Mouse (Mus musculus) cerebellum, postnatal 14 days (tissue): ENCODE results near the gene Pex7.
A peak's percentile ranks its signal among the peaks of the same experiment; 100 is the strongest.
"Not testable (repeated sequence)": the region's sequence is repeated elsewhere in the genome, so short reads cannot be mapped to it uniquely, and the experiment has no call there.

ENCODE experiments used
- DNase-seq, 2 experiments: peaks; one replicate each; pipeline ENCODE4 v3.0.0; 2021; ENCODE audit warnings: mixed read lengths in 2 of 2

Pex7 gene

DNA sequence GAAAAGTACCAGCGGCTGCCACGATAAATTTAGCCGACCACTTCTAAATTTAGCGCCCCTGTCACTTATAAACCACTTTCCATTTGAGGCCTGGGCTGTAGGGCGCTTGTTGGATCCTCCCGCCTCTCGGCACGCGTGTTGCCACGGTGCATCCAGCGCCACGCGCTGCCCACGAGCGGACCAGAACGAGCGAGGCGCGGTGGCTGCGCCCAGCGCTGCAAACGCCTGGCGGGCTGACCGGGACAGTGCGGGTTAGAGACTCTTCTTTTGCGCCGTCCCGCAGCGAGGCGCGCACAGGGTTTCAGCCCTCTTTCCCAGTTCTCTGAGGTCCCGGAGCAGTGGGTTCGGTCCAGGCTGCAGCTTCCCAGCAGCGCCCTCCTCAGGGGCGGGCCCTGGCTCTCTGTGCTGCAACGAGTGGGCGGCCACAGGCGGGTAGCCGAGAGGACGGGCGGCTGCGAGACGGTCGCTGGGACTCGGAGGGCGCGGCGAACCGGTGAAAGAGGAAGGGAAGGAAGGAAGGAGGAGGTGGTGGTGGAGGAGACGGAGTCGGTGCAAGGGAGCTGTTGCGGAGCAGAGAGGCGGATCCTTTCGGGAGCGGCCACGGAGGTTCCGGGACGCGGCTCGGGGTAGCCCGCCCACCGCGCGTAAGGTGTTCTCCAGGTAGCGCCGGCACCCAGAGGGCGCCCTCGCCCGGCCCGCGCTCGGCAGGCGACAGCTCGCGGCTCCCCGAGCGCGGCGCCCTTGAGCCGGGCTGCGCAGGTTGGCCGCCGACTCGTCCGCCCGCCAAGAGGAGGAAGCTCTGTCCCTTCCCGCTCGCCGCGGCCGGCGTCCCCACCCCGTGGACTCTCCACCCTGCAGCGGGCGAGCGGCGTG, 26.3 kb upstream of the Pex7 start:
- DNase-seq: peak; percentile 77 to 89

DNA sequence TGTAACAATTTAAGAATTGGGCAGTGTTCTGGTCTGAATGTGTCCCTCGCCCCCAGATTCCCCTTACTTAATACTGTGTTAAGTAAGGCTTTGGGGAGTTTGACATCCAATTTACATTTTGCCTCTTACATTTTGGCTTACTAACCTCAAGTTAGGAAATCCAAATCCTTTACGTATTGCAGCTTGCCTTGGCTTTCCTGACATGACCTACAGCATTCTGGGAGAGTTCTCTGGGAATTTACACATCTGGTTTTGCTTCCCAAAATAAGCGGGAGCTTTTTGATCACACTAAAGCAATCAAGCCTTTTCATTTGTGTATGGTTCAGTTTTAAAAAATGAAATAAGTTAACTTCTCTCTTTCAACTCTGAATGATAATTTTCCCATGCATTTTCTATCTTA, 25.5 kb upstream of the Pex7 start:
- no peak for DNase-seq

DNA sequence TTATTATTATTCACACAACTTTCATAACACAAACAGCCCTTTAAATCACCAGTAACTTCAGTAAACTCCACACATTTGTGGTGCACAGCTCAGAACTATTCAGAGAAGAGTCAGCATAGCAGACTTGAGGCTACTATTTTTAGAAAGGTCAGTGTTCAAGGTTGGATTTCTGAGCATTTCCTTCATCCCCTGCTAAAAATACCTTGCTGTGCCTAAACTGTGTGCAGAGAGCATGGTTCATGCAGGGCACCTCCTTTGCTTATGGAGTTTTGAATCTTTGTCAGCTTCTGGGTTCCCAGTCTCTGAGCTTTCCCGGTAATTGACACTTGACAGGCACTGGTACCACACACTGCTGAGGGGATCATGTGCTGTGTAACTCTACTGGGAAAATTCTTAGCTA, 20.7 kb upstream of the Pex7 start:
- DNase-seq: no peak

DNA sequence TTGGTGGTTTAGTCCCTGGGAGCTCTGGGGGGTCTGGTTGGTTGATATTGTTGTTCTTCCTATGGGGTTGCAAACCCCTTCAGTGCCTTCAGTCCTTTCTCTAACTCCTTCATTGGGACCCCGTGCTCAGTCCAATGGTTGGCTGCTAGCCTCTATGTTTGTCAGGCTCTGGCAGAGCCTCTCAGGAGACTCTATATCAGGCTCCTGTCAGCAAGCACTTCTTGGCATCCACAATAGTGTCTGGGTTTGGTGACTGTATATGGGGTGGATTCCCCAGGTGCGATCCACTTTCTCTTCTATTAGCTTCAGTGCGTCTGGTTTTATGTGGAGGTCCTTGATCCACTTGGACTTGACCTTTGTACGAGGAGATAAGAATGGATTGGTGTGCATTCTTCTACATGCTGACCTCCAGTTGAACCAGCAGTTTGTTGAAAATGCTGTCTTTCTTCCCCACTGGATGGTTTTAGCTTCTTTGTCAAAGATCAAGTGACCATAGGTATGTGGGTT, 19.0 kb upstream of the Pex7 start:
- not testable (repeated sequence) for DNase-seq

DNA sequence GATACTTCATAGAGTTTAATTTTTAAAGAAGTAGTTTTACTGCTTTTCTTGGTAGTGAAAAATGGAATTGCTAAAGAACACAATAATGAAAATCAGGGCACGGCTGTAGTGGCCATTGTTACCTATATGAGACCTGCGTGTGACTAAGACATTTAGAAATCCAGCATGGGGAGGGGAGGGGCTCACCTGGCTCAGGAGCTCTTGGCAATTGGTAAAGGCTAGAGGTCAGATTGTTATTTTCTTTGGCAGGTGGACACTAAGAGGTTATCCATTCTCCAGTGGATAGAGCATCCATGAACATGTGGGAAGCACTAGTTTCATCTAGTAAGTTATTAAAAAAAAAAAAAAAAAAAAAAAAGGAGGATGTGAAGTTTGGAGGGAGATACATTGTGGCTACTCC, 16.8 kb upstream of the Pex7 start:
- no peak for DNase-seq

DNA sequence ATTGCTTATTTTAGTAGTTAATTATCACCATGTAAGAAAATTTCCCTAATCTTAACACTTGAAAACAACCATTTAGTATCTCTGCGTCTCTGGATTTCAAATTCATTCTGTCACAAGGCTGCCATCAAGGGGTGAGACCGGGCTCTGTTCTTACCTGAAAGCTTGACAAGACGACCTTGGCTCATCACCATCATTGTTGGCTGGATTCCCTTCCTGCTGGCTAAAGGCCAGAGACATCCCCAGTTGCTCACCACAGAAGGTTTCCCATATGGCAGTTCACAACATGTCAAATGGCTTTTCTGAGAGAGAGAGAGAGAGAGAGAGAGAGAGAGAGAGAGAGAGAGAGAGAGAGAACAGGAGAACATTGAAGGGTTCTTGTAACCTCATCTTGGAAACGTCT, 14.9 kb upstream of the Pex7 start:
- peak; percentile 100 for DNase-seq

DNA sequence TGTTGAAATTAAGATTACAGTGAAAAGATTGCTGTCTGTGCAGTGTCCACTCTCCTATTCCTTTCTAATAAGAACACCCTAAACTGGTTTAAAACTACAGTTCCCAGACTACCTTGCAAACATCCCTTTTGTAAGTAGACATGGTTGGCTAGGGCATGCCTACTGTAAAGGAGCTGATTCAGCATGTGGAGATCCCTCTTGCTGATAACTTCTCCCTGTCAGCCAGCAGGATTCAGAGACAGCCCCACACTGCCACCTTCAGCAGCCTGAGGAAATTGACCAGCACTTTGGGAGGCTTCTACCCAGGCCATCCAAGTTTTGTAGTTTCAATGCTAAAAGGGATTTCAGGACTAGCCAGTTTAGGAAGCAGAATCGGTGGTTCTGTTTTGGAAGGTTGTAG, 7.8 kb upstream of the Pex7 start:
- peak; percentile 77 to 79 for DNase-seq

DNA sequence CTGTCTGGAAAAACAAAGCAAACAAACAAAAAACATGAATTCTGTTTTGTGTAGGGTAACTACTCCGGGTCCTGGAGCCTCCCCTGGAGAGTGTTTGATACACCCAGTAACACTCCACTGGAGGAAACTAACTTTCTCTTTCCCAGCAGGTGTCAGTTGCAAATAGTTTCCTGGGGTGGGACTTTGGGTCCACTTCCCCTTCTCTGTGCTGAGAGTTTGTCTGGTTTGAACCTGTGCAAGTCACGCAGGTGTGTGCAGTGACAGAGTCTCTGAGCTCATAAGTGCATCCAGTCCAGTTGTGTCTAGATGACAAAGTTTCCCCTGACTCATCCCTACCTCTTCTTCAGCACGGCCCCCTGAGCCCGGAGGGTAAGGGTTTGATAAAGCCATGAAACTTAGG, 6.3 kb upstream of the Pex7 start:
- DNase-seq: no peak

DNA sequence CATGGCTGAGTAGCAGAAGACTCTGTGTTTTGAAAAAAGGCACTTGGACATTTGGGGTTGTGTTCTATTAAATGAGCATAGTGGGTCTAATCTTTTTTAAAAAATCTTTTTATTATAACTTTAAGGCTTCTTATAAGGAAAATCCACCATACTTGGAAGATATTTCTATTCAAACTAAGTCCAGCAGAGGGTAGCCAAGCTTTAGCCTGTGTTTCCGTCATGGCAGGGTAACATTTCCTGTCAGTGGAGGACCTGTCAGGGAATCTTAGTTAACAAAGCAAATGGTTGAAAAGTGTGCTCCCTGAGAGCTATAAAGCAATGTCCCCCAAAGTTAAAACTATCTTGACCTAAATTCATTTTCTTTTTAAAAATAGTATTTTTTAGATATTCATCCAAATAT, 4.1 kb upstream of the Pex7 start:
- no peak for DNase-seq

DNA sequence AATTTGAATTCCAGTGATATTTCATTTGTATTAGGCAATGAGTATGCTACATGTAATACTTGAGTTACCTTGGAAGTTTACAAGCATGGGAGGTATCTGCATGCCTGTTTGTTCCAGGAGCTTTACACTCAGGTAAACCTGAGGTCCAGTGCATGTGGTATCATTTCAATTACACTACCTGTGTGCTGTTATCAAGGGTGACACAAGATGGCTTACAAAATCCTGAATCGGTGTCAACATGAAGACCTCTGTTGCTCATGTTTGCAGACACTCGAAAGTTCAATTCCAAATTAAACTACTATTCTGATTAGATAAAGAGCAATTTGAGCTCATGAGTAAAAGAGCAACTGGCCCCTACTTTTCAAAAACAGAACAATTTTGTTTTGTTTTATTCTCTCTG, 3.0 kb upstream of the Pex7 start:
- no peak for DNase-seq

DNA sequence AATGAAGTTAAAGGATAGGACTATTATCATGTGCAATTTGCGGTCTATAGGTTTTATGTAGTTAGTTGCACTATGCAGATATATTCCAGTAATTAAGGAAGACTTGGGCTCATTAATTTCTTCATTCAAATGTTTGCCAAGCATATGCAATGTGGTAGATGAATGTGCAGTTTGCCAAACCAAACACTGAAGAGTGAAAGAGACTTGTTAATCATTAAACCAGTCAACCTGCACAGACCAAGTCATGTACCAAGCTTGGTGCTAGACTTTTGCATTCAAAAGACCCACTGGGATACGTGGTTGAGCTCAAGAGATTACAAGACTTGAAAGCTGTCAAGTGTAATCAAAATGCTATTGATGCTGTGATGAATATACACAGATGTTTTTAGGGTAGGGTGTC, 587 bp upstream of the Pex7 start:
- DNase-seq: no peak

DNA sequence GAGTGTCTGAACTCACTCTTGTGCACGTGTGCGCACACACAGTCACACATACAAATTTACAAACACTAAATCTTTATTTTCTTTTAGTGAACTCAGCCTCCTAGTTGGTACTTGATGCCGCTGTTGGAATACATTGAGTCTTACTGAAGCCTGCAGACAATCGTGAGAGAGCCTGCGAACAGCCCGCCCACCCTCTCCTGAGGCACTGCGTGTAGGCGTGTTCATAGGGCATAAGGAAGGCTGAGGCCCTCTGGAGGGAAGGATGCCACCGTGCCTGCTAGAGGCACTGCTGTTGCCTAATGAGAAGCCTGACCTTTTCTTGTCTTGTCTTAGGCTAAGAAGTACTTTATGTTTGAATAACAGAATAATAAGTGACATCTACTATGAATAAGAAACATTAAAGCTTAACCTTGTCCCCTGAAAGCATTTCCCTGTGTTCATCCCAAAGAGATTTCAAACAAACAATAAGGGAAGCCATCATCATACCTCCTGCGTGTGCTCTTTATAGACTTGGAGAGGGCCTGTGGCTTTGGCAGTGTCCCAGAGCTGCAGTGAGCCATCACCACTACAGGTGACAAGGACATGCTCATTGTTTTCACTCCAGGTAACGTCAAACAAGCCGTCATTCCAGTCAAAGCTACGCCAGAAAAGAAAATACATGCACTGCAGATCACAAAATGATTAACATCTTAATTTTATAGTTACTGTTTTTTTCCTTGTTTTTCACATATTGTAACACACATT, 3.2 kb downstream of the Pex7 start:
- DNase-seq: peak; percentile 52 to 59

DNA sequence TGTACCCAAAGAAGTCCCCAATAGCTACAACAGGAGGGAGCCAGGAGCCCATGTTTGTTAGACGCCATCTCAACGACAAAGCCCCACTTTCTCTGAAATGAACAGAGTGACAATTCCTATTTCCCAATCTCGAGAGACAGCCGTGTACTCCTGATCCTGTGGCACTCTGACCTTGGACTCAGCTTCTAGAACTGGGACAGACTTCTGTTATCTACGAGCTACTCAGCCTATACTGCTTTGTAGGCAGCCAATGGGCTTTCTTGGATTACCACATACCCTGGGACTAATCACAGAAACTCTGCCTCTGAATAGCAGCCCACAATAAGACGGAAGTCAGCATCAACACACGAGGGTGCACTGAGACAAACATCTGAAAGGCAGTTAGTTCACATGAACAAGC, 5.5 kb downstream of the Pex7 start:
- no peak for DNase-seq

DNA sequence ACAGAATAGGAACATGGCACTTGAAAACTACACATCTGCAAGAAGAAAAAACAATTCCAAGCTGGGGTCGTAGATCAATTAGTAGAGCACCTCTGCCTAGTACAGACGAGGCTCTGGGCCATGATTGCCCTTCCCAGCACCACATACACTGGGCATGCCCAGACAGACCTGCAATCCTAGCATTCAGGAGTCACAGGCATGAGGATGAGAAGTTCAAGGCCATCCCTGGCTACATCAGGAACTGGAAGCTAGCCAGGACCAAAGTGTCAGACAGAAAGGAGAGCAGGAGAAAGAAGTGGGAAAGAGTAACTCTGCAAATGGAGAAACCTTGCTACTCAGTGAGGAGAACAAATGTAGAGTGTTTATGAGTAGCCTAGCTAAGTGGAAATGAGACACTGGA, 7.3 kb downstream of the Pex7 start:
- no peak for DNase-seq

DNA sequence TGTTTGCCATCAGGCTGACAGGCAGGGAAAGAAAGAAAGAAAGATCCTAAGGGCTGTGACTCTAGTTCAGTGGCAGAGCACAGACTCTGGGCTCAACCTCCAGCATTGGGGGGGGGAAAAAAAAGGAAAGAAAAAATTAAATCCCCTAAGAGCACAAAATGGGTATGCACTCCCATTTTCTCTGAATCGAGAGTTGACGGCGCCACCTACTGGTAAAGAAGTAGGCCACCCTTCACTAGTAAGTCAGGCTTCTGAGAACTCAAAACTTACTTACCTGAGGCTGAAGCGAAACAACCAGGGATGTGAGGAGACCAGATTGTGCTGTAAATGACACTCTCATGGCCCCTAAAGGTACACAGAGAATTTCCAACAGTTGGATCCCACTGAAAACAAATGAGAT, 13.5 kb downstream of the Pex7 start:
- peak; percentile 64 to 74 for DNase-seq

DNA sequence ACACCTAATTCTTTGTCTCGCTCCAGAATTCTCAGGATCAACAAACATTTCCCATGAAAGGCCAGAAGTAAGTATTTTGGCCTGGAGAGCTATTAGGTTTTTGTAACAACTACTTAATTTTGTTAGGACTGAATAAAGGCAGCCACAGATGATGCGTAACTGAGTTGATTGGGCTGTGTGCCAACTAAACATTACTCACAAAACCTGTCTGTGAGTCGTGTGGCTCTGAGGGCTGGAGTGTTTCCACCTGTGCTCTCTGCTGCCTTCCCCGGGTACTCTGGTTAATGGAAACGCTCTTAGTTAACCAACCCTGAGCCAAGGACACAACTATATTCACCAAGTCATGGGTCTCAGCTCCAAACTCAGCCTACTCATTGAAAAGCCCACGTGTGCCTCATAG, 14.3 kb downstream of the Pex7 start:
- no peak for DNase-seq

DNA sequence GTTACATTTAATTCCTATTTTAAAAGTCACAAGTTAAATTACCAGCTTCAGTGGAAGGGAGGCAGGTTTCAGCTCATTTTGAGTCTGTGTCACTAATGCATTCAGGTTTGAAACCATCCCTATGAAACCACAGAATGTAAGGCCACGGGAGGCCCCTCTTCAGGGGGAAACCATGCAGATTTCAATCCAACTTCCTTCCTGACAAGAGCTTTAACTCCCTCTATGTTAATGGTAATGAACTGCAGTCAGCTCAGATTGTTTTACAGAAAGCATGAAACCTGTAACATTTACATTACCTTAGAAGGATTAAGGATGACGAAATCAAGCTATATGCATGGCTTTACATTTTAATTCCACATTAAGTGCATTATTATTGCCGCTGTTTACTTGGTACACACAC, 15.8 kb downstream of the Pex7 start:
- no peak for DNase-seq

DNA sequence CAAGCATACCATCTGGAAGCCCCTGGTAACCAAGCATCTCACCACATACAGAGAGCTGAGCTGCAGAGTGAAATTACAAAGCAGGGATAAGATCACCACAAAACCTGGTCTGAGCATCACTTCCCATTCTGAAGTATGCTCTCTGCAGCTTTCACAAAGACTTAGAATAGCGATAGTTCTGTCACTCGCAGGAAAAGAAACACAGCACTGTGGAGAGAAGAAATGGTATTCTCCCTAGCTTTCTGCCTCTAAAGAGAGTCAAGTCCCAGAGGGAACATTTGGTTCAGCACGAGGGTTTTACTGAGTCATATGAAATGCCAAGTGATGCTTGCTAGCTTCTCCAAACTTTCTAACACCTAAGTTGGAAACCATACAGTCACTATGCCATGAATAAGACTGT, 17.6 kb downstream of the Pex7 start:
- DNase-seq: no peak

DNA sequence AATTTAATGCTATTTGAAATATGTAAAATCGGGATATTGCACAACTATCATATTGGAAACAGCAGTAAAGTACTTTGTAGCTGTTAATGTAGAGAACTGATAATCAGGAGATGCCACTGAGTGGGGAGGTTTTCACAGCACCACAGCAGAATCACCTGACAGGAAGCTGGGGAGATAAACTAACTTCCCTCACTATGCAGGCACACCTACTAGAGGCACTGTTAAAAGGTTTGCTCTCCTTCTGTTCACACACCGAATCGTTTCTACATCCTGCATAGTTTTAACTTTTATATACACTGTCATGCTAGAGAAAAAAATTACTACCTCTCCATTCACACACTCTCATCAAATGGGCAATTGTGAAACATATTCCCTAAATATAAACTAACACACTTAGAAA, 21.2 kb downstream of the Pex7 start:
- DNase-seq: no peak

DNA sequence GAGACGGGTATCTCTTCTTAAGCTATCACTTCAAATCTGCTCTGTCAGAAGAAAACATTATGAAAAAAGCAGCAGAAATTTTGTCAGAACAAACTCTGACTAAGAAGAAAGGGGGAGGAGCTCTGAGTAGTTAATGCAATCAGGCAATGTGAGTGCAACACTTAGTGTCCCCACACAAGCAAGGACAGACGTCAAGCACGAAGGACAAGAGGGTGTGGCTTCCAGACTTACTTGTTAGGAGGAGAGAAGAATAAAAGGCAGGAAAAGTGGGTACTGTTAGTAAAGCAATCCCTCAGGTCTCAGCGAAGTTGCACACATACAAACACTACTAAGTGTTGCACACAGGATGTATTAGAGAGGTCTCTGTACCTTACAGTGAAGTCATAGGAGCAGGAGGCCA, 23.1 kb downstream of the Pex7 start:
- DNase-seq: no peak

DNA sequence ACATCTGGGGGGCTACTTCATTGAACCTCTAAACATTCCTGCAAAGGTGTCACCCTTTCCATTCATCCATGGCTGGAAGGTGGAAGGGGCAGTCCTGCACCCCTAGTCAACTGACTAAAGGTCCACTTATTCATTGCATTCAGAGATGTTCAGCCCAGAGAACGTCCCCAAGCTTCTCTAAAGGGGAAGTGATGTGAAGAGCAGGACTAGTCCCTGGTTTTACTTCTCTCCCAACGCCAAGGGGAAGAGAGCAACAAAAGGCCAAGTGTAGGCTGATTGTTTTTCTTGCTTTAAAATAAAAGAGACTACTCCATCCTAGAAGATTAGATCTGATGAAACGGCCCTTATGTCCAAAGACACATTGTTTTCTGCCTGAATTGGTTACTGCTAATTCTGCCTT, 27.1 kb downstream of the Pex7 start:
- no peak for DNase-seq

DNA sequence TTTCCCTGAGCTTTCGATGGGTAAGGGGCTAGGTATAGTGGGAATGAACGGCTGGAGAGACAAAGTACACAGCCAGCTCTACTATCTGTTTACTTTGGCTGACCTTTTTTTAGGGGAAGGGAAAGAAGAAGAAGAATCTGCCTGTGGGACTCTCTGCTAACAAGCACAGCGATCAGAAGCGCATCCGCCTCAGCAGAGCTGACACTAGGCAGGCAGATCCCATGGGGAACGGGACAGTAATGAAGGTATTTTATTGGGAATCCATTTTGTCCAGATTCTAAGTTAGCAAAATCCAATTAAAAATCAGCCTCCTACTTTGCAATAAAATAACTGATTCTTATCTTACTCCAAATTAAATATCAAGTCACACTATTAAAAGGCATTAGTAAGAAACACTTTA, 28.3 kb downstream of the Pex7 start:
- DNase-seq: no peak

DNA sequence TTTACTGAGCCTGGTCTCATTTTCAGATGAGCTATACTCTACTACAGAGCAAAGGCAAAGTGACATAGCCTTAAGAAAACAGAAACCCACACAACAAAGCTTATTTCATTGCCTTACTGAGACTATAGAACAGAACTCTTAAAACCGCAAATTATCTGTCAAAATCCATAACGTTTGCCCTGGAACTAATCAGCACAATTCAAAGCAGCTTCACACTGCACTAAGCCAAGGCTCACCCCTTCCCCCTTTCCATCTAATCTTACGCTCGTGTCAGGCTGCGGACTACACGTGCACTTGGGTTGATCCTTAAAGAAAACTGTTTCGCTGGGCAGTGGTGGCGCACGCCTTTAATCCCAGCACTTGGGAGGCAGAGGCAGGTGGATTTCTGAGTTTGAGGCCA, 29.8 kb downstream of the Pex7 start:
- no peak for DNase-seq

DNA sequence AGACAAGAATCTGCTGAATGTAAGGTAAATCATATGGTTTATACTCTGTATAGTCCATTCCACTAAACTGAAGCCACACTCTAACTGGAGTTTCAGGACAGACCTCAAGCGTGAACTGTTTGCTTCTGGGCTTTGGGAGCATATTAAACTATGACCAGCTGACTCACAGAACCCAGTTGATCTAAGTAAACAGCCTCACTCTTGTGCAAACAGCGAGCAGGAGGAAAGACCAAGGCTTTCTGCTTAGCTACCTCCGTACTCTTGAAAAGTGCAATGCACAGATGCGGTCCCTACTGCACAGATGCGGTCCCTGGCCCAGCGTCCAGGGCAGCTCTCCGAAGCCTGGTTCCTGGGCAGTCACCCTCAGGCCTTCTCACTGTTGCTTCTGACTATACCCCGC, 30.2 kb downstream of the Pex7 start:
- no peak for DNase-seq
